Mouse (Mus musculus) ES-E14 (cell line): ENCODE data around the gene C2cd4b.

Experiments used
- CHD2 ChIP-seq: IDR thresholded peaks from 2 replicates; pipeline ENCODE4 v1.6.1; 2014; ENCODE audit warnings: mild to moderate bottlenecking, low read depth, low read length, inconsistent platforms
- HCFC1 ChIP-seq: IDR thresholded peaks from 2 replicates; pipeline ENCODE4 v1.6.1; 2012; ENCODE audit warnings: low read length, inconsistent platforms, borderline replicate concordance; ENCODE audit not compliant: insufficient read depth
- MAFK ChIP-seq: IDR thresholded peaks from 2 replicates; pipeline ENCODE4 v1.6.1; 2014; ENCODE audit warnings: mild to moderate bottlenecking, low read depth, low read length, inconsistent platforms; ENCODE audit not compliant: insufficient read depth
- ZC3H11A ChIP-seq: IDR thresholded peaks from 2 replicates; pipeline ENCODE4 v1.6.1; 2012; ENCODE audit warnings: low read depth, mild to moderate bottlenecking, inconsistent platforms, low read length, borderline replicate concordance

DNA sequence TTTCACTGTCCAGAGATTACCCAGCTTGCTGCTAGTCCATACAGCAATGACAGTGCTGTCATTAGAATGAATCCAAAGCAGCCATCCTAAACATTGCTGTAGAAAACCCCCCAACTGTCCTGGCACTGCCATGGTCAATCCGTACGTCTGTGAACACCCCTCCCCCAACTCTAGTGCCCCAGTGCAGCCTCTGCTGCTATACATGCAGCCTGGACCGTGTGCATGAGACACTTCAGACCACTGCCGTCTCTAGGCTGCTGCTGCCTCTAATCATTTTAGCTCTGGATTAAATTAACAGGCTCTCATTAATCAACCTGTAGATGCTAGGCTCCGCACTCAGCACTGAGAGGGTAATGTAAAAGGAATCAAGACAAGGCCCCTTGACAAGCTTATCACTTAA, 47.8 kb downstream of the C2cd4b start:
- TF ChIP-seq HCFC1 (no peak), MAFK (no peak), CHD2 (no peak), ZC3H11A (no peak)
